Comparison of ENCODE assay signal across 10 mouse cellular contexts in genomic region chr4:4195834-4196233, GRCm38 (mm10).
A peak's percentile ranks its signal among the peaks of the same experiment; 100 is the strongest.
DNase-seq lines count a peak whose midpoint lies in the region; ATAC-seq lines count a peak whose summit lies in the region.
"Had no signal": no experiment of that assay in that cellular context is flagged by ENCODE, and none has a peak within 500 bp of the region (broad histone marks: within the 10 kb centered on the region; RNA-seq: fewer than 3 reads in every experiment).

No protein-coding gene starts in this region.

- H3K36me3 ChIP-seq in kidney, embryonic 14.5 days (ENCODE audit: control insufficient read depth, insufficient read depth, low read length) = no peaks in the 10 kb centered on the region
- H3K36me3 ChIP-seq: limb, embryonic 13.5 days; stomach, embryonic 15.5 days had no signal

- WGBS in kidney, embryonic 14.5 days = 78% methylated on average over 2 of the region's 2 CpGs

- ATAC-seq in kidney, embryonic 14.5 days (ENCODE audit: low FRiP score, low TSS enrichment) = no peak
- ATAC-seq in frontal cortex, adult (ENCODE audit: low TSS enrichment) = no peak

- no peaks in the 10 kb centered on the region for H3K9me3 ChIP-seq in kidney, embryonic 14.5 days (ENCODE audit: control insufficient read depth, low read length)
- H3K9me3 ChIP-seq: limb, embryonic 13.5 days; stomach, embryonic 15.5 days had no signal

- H3K27ac ChIP-seq in kidney, embryonic 14.5 days (ENCODE audit: low read depth, low read length) = no peak overlapping the region
- H3K27ac ChIP-seq: limb, embryonic 13.5 days; stomach, embryonic 15.5 days had no signal

- no peak overlapping the region for H3K4me2 ChIP-seq in kidney, embryonic 14.5 days (replicated peaks; ENCODE audit: low read depth, low read length)
- H3K4me2 ChIP-seq: limb, embryonic 13.5 days; stomach, embryonic 15.5 days had no signal

- H3K9ac ChIP-seq in kidney, embryonic 14.5 days (ENCODE audit: low read depth, low read length) = no peak overlapping the region
- H3K9ac ChIP-seq: limb, embryonic 13.5 days; stomach, embryonic 15.5 days had no signal

- no peak overlapping the region for H3K4me3 ChIP-seq in kidney, embryonic 14.5 days (ENCODE audit: low read length)
- H3K4me3 ChIP-seq: limb, embryonic 13.5 days; stomach, embryonic 15.5 days had no signal

- peak; percentile 1 for DNase-seq in kidney, postnatal 14 days
- DNase-seq in adrenal gland, postnatal 10 days = peak; percentile 71
- DNase-seq in gastrocnemius, adult 18-20 months (ENCODE audit: low spot score) = peak; percentile 57
- peak; percentile 30 for DNase-seq in lung, postnatal 14 days
- DNase-seq in layer of hippocampus, adult 11-12 months (ENCODE audit: low spot score) = no peak
- no peak for DNase-seq in layer of hippocampus, postnatal 14 days (ENCODE audit: low spot score in 2 of 2)

- no peaks in the 10 kb centered on the region for H3K4me1 ChIP-seq in kidney, embryonic 14.5 days (ENCODE audit: control insufficient read depth, insufficient read depth, low read length)
- H3K4me1 ChIP-seq: stomach, embryonic 15.5 days had no signal

- no peaks in the 10 kb centered on the region for H3K27me3 ChIP-seq in kidney, embryonic 14.5 days (ENCODE audit: control insufficient read depth, insufficient read depth, low read length)
- H3K27me3 ChIP-seq: limb, embryonic 13.5 days; stomach, embryonic 15.5 days had no signal

Comparison
In these comparisons a context has a peak if more than half of its experiments do, and no peak if none do; other contexts are left out.
1. DNase-seq: peak in kidney, postnatal 14 days (single experiment), adrenal gland, postnatal 10 days (single experiment), gastrocnemius, adult 18-20 months (single experiment) and lung, postnatal 14 days (single experiment); none in layer of hippocampus, adult 11-12 months (single experiment) and layer of hippocampus, postnatal 14 days (0 of 2).